Mouse (Mus musculus) left cerebral cortex, adult 2 months (tissue): ENCODE measurements around the gene Daam1. TPM values are rescaled to one million over a fixed set of nuclear protein-coding genes. Genes with fewer than 3 reads are reported as not detected.

Source experiments
- DNase-seq, 2 experiments: peaks; one replicate each; pipeline ENCODE4 v3.0.0; 2021 to 2022; ENCODE audit warnings: low spot score in 2 of 2, mixed read lengths in 1 of 2; ENCODE audit errors: extremely low spot score in 1 of 2
- H3K27ac ChIP-seq: fragments of 200-600 bp; 2 replicates; pipeline ENCODE4 v1.8.1; 2022
- H3K4me3 ChIP-seq: fragments of 200-600 bp; 2 replicates; pipeline ENCODE4 v1.8.1; 2022
- CTCF ChIP-seq: fragments of 200-600 bp; IDR thresholded peaks from 2 replicates; pipeline ENCODE4 v1.8.1; 2022; ENCODE audit warnings: antibody characterized with exemption, mild to moderate bottlenecking, moderate library complexity
- intact Hi-C: fragments of 180-260 bp; cut with DNase I; formaldehyde crosslinking; loops from one replicate; pipeline ENCODE4 v1.15.1; 2025
- total RNA-seq, 2 experiments: library from RNA; stranded (reverse); gene quantifications; 2 replicates each; pipeline ENCODE4 v1.2.3; 2021

The Daam1 gene
- total RNA-seq, 2 experiments from 2014 or later, result 48.0 to 55.0 TPM

- TF ChIP-seq CTCF, result no peak
- intact Hi-C loops, result loop anchor here (5.0 kb wide), 1 partner anchor 35 kb away; the partner anchor contains the start of gene Daam1
- no peak for DNase-seq
- H3K4me3 ChIP-seq, result no peak overlapping the region
- peak overlapping the region; percentile 38 for H3K27ac ChIP-seq
Measured at GRCm38 (mm10) chr12:71867345-71868240, 36.7 kb downstream of the Daam1 start.

- Histone ChIP-seq H3K4me3 (no peak overlapping the region), H3K27ac (no peak overlapping the region)
- DNase-seq, result no peak
- intact Hi-C loops, result no loop called here
- no peak for TF ChIP-seq CTCF
Measured at GRCm38 (mm10) chr12:71870644-71871043, 39.8 kb downstream of the Daam1 start.

GRCm38 (mm10) chr12:71872330-71872729, 41.5 kb downstream of the Daam1 start:
- DNase-seq, result no peak
- intact Hi-C loops, result no loop called here
- TF ChIP-seq CTCF, result no peak
- Histone ChIP-seq H3K4me3 (no peak overlapping the region), H3K27ac (no peak overlapping the region)

DNA sequence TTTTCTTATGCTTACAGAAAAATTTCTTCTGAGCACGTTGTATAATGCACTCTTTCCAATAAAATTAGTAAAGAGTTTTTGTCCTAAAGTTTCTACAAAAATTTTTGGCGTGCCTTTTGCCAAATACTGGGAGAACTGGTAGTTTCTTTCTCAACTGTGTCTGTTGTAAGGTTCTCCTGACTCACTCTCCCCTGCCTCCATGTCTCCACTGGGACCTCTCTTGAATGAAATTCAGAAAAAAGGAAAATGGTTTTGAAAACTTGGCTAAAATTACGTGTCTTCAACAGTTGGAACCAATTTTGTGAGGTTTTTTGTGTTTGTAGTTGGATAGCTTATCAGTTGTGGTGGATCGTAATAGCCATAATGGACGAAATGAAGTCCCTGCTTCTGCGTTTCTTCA, 43.7 kb downstream of the Daam1 start:
- no peak for TF ChIP-seq CTCF
- no peak overlapping the region for H3K4me3 ChIP-seq
- intact Hi-C loops, result no loop called here
- no peak for DNase-seq
- no peak overlapping the region for H3K27ac ChIP-seq

DNA sequence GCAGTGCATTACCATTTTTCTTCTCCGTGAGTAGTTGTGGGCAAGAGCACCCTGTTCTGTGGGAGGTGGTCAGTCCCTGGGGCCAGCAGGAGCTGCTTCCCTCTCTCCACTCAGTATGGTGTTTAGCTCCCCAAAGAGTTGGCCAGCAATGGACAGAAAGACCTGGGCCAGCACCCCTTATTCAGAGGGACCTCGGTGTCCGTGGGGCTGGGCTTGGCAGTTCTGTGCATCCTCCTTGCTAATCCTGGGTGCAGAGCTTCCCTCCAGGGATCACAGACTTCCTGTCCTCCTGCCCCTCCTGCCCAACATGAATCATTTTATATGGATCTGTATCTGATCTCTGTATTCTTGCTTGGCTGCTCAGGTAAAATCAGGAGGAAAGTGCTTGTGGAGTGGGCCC, 44.1 kb downstream of the Daam1 start:
- H3K27ac ChIP-seq, result no peak overlapping the region
- no peak for DNase-seq
- intact Hi-C loops, result no loop called here
- TF ChIP-seq CTCF, result no peak
- no peak overlapping the region for H3K4me3 ChIP-seq

GRCm38 (mm10) chr12:71875761-71876489, 45.0 kb downstream of the Daam1 start:
- intact Hi-C loops, result no loop called here
- TF ChIP-seq CTCF, result no peak
- no peak for DNase-seq
- H3K4me3 ChIP-seq, result no peak overlapping the region
- H3K27ac ChIP-seq, result peak overlapping the region; percentile 28; the same call in 1 of the 2 replicates

GRCm38 (mm10) chr12:71880987-71881386, 50.1 kb downstream of the Daam1 start:
- intact Hi-C loops, result no loop called here
- Histone ChIP-seq H3K27ac (no peak overlapping the region), H3K4me3 (no peak overlapping the region)
- no peak for DNase-seq
- no peak for TF ChIP-seq CTCF

DNA sequence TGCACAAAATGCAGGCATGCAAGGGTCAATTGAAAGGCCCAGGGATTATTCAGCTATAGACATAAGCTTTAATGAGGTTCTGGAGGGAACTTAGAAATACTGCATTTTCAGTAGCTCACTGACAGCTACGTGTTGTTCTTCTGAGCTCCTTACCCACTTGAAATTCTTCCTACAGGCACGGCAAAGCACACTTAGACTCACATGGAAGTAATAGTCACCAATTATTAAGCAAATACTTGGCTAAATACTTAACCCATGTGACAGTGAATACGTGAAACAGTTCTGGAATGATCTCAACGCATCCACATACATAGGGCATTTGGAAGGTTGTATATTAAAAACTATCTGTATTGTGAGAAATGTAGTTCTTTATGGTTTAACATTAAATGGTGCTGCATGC, 50.6 kb downstream of the Daam1 start:
- intact Hi-C loops, result no loop called here
- no peak for TF ChIP-seq CTCF
- no peak for DNase-seq
- Histone ChIP-seq H3K4me3 (no peak overlapping the region), H3K27ac (no peak overlapping the region)

DNA sequence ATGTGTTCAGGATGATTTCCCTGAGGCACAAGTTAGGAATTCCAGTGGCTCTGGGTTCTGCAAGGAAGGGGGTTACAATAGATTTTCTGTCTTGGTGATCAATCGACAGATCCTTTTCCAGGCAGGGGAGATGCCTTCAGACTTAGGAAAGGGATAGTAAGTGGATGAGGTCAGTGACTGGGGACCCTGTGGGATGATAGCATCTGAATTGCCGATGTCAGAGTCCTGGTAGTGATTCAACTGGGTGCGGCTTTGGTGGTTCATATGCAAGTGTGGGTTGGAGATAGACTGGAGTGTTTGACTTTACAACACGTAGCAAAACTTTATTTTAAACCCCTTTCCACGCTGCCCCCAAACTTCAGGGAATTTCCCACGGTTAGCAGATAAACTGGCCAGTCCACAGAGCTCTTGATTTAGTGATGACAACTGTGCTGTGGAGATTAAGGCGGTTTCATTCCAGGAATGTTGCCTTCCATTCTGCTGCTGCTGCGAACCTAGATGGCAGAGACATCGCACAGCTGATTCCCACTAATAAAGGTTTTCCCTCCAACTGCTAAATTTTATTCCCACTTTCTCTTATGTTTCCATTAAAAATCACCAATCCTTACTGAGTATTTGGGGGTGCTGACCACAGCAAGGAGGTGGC, 52.3 kb downstream of the Daam1 start:
- Histone ChIP-seq H3K4me3 (no peak overlapping the region), H3K27ac (no peak overlapping the region)
- intact Hi-C loops, result no loop called here
- TF ChIP-seq CTCF, result no peak
- no peak for DNase-seq

- no peak for TF ChIP-seq CTCF
- Histone ChIP-seq H3K27ac (no peak overlapping the region), H3K4me3 (no peak overlapping the region)
- intact Hi-C loops, result no loop called here
- DNase-seq, result no peak
Measured at GRCm38 (mm10) chr12:71885170-71885574, 54.3 kb downstream of the Daam1 start.

DNA sequence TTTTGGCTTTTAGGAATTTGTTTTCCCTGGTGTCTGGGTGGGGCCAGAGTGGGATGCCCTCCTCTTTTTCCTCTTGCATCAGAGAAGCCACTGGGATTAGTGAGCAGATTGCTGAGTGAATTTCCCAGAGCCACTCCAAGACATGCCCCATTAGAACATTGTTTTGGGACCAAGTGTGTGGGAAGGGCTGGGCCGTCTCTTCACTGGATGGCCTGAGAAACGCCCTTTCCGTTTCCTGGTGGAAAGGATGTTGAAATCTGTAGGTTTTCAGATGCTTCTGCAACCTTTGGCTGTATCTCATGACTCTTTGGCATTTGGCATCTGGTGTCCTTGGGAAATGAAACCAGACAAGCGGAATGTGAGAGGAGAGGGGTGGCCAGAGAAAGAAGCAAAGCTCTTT, 54.8 kb downstream of the Daam1 start:
- intact Hi-C loops, result no loop called here
- Histone ChIP-seq H3K4me3 (no peak overlapping the region), H3K27ac (no peak overlapping the region)
- DNase-seq, result no peak
- no peak for TF ChIP-seq CTCF

GRCm38 (mm10) chr12:71886406-71886805, 55.5 kb downstream of the Daam1 start:
- Histone ChIP-seq H3K4me3 (no peak overlapping the region), H3K27ac (no peak overlapping the region; the same call in 1 of the 2 replicates)
- TF ChIP-seq CTCF, result no peak
- intact Hi-C loops, result no loop called here
- no peak for DNase-seq
